Mouse (Mus musculus) right cerebral cortex, postnatal 25 days (tissue): ENCODE results near the gene Mchr1.

Experiments
- DNase-seq: peaks from one replicate; pipeline ENCODE4 v3.0.0; 2022

Mchr1 gene

DNA sequence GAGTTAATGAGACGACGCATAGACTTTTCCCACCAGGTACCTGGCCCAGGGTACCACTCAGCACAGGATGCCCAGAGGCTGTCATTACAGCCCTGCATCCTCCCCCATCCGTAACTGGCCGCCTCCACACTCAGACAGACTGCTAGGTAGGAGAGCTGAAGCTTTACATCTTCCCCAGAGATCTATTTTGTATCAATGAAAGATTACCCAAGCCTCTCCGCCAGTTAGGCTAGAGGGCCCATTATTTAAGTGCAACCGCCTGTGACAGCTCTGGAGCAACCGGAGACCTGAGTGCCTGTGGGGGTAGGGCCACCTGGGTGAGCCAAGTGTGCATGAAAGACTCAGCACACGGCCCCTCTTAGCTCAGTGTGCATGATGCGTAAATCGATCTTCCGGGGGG lies 42.6 kb downstream of the Mchr1 start:
- no peak for DNase-seq

DNA sequence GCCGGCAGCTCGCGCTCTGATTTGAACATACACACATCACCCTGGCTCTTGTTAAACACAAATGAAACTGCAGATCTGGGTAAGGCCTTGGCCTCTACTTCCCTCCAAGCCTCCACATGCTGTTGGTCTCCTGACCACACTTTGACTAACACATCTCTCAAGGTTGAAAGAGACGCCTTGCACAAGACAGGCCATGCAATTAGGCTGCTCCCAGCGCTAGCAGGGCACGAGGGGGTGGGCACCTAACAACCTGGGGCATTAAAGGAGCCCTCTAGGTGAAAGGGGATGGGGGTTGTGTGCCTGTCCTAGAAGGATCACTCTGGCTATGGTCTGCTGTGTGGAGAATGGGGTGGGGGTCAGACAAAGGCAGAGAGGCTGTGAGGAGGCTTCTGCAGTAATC lies 43.4 kb downstream of the Mchr1 start:
- no peak for DNase-seq

- no peak for DNase-seq
These were observed 48.9 kb downstream of the Mchr1 start for GRCm38 (mm10) chr15:81284121-81284734.
